Mouse (Mus musculus): ENCODE data around the gene A530084C06Rik.

GRCm38 (mm10) chr13:31587341-31587740 is 28.2 kb upstream of the A530084C06Rik start:
- TF ChIP-seq CTCF (IDR thresholded peaks at IDR 0.05; ENCODE audit: low read depth, low read length) (no peak), POLR2AphosphoS5 (IDR thresholded peaks at IDR 0.05; ENCODE audit: insufficient replicate concordance, low read depth, low read length) (no peak), GATA1 (IDR thresholded peaks at IDR 0.05; ENCODE audit: borderline replicate concordance, low read length) (no peak)
